Mouse (Mus musculus) right cerebral cortex, postnatal 25 days (tissue): ENCODE data around the gene Hrh3.

ENCODE experiments used
- DNase-seq: peaks from one replicate; pipeline ENCODE4 v3.0.0; 2022

Hrh3 gene

GRCm38 (mm10) chr2:180103978-180104658, at the start of gene Hrh3:
Gene Hrh3 (minus strand): TSS chr2:180104488.
- DNase-seq = peak; percentile 75

- DNase-seq = no peak
Observed at GRCm38 (mm10) chr2:180148551-180148950, 44.3 kb upstream of the Hrh3 start.

- peak; percentile 16 for DNase-seq
Observed at GRCm38 (mm10) chr2:180147379-180147778, 43.1 kb upstream of the Hrh3 start.

GRCm38 (mm10) chr2:180146091-180146490, 41.8 kb upstream of the Hrh3 start:
- no peak for DNase-seq

GRCm38 (mm10) chr2:180135414-180135813, 31.1 kb upstream of the Hrh3 start:
- no peak for DNase-seq

- DNase-seq = no peak
Observed at GRCm38 (mm10) chr2:180133911-180134310, 29.6 kb upstream of the Hrh3 start.

GRCm38 (mm10) chr2:180133231-180133630, 28.9 kb upstream of the Hrh3 start:
- no peak for DNase-seq

GRCm38 (mm10) chr2:180127675-180128074, 23.4 kb upstream of the Hrh3 start:
- no peak for DNase-seq

- no peak for DNase-seq
Observed at GRCm38 (mm10) chr2:180126195-180126594, 21.9 kb upstream of the Hrh3 start.

GRCm38 (mm10) chr2:180124192-180124591, 19.9 kb upstream of the Hrh3 start:
- DNase-seq = no peak

- DNase-seq = no peak
Observed at GRCm38 (mm10) chr2:180120292-180120761, 16.0 kb upstream of the Hrh3 start.

- no peak for DNase-seq
Observed at GRCm38 (mm10) chr2:180119439-180120291, 15.4 kb upstream of the Hrh3 start.

- peak; percentile 100 for DNase-seq
Observed at GRCm38 (mm10) chr2:180118661-180119438, 14.6 kb upstream of the Hrh3 start, which contains the start of gene Osbpl2. Gene Osbpl2 (plus strand): TSS chr2:180119306.

- peak; percentile 67 for DNase-seq
Observed at GRCm38 (mm10) chr2:180117485-180118194, 13.4 kb upstream of the Hrh3 start.

GRCm38 (mm10) chr2:180116741-180117484, 12.6 kb upstream of the Hrh3 start:
- no peak for DNase-seq

GRCm38 (mm10) chr2:180116081-180116493, 11.8 kb upstream of the Hrh3 start:
- DNase-seq = no peak

- DNase-seq = no peak
Observed at GRCm38 (mm10) chr2:180115279-180115678, 11.0 kb upstream of the Hrh3 start.

GRCm38 (mm10) chr2:180113909-180114890, 9.9 kb upstream of the Hrh3 start:
- DNase-seq = peak; percentile 79

- DNase-seq = no peak
Observed at GRCm38 (mm10) chr2:180108285-180108684, 4.0 kb upstream of the Hrh3 start.

GRCm38 (mm10) chr2:180107081-180107480, 2.8 kb upstream of the Hrh3 start:
- no peak for DNase-seq
